Mouse (Mus musculus): ENCODE data around the gene Lin7a.
A peak's percentile ranks its signal among the peaks of the same experiment; 100 is the strongest.

Gene Lin7a

GRCm38 (mm10) chr10:107323865-107324264 lies 52.4 kb downstream of the Lin7a start:
- DNase-seq (ENCODE audit: low spot score) = no peak

GRCm38 (mm10) chr10:107325558-107325957 lies 54.1 kb downstream of the Lin7a start:
- DNase-seq (ENCODE audit: low spot score) = no peak

GRCm38 (mm10) chr10:107339524-107339923 lies 68.0 kb downstream of the Lin7a start:
- no peak for DNase-seq (ENCODE audit: low spot score)

GRCm38 (mm10) chr10:107341151-107341550 lies 69.7 kb downstream of the Lin7a start:
- no peak for DNase-seq (ENCODE audit: low spot score)

- no peak for DNase-seq (ENCODE audit: low spot score)
These were observed 72.7 kb downstream of the Lin7a start for GRCm38 (mm10) chr10:107344200-107344599.

- no peak for DNase-seq (ENCODE audit: low spot score)
These were observed 76.4 kb downstream of the Lin7a start for GRCm38 (mm10) chr10:107347842-107348241.

GRCm38 (mm10) chr10:107351696-107352485 lies 80.4 kb downstream of the Lin7a start:
- no peak for DNase-seq (ENCODE audit: low spot score)

- no peak for DNase-seq (ENCODE audit: low spot score)
These were observed 82.0 kb downstream of the Lin7a start for GRCm38 (mm10) chr10:107353483-107353882.

- DNase-seq (ENCODE audit: low spot score) = no peak
These were observed 87.1 kb downstream of the Lin7a start for GRCm38 (mm10) chr10:107358443-107359040.

GRCm38 (mm10) chr10:107359296-107359695 lies 87.8 kb downstream of the Lin7a start:
- DNase-seq (ENCODE audit: low spot score) = no peak

GRCm38 (mm10) chr10:107361546-107361945 lies 90.1 kb downstream of the Lin7a start:
- no peak for DNase-seq (ENCODE audit: low spot score)

- DNase-seq (ENCODE audit: low spot score) = no peak
These were observed 90.5 kb downstream of the Lin7a start for GRCm38 (mm10) chr10:107362026-107362425.

- DNase-seq (ENCODE audit: low spot score) = no peak
These were observed 91.7 kb downstream of the Lin7a start for GRCm38 (mm10) chr10:107363049-107363816.

GRCm38 (mm10) chr10:107377218-107377617 lies 105.7 kb downstream of the Lin7a start:
- DNase-seq (ENCODE audit: low spot score) = no peak

- DNase-seq (ENCODE audit: low spot score) = no peak
These were observed 109.8 kb downstream of the Lin7a start for GRCm38 (mm10) chr10:107381143-107381746.

GRCm38 (mm10) chr10:107383825-107384224 lies 112.3 kb downstream of the Lin7a start:
- no peak for DNase-seq (ENCODE audit: low spot score)

GRCm38 (mm10) chr10:107389505-107389904 lies 118.0 kb downstream of the Lin7a start:
- DNase-seq (ENCODE audit: low spot score) = peak; percentile 7

- no peak for DNase-seq (ENCODE audit: low spot score)
These were observed 133.9 kb downstream of the Lin7a start for GRCm38 (mm10) chr10:107405347-107405746.

- DNase-seq (ENCODE audit: low spot score) = no peak
These were observed 146.8 kb downstream of the Lin7a start for GRCm38 (mm10) chr10:107418306-107418705.

- DNase-seq (ENCODE audit: low spot score) = no peak
These were observed 165.5 kb downstream of the Lin7a start for GRCm38 (mm10) chr10:107436967-107437366.

- no peak for DNase-seq (ENCODE audit: low spot score)
These were observed 171.3 kb downstream of the Lin7a start for GRCm38 (mm10) chr10:107442781-107443180.
